Mouse (Mus musculus): ENCODE data around the gene Nell1.

- peak; percentile 20 for TF ChIP-seq CTCF (IDR thresholded peaks at IDR 0.05; ENCODE audit: low read depth, low read length)
- TF ChIP-seq POLR2A (IDR thresholded peaks at IDR 0.05; ENCODE audit: insufficient read depth, low read length) = no peak
- no peak for TF ChIP-seq EP300 (IDR thresholded peaks at IDR 0.05; ENCODE audit: insufficient read depth, low read depth, low read length)
These were observed 809.0 kb downstream of the Nell1 start for GRCm38 (mm10) chr7:50783652-50784051.
